Mouse (Mus musculus) heart, embryonic 12.5 days (tissue): Measurements from ENCODE around the gene Plxdc2. TPM values are rescaled to one million over a fixed set of nuclear protein-coding genes. Genes with fewer than 3 reads are reported as not detected.

Experiments
- ATAC-seq: fragments of 200-750 bp; cut with Nextera tagmentation; 2 replicates; pipeline ENCODE4 v1.8.0; 2017; ENCODE audit warnings: moderate TSS enrichment, moderate library complexity; ENCODE audit not compliant: insufficient number of reproducible peaks, low FRiP score
- H3K27ac ChIP-seq: fragments of 300-500 bp; sonication (generic); 2 replicates; pipeline ENCODE4 v1.5.1; 2016; ENCODE audit warnings: mild to moderate bottlenecking, moderate library complexity; ENCODE audit not compliant: poor library complexity, severe bottlenecking
- H3K27me3 ChIP-seq: fragments of 300-500 bp; sonication (generic); replicated peaks from 2 replicates; pipeline ENCODE4 v1.6.1; 2016; ENCODE audit warnings: mild to moderate bottlenecking, moderate library complexity
- H3K36me3 ChIP-seq: fragments of 300-500 bp; sonication (generic); 2 replicates; pipeline ENCODE4 v1.6.1; 2016; ENCODE audit warnings: mild to moderate bottlenecking, moderate library complexity
- H3K4me1 ChIP-seq: fragments of 300-500 bp; sonication (generic); replicated peaks from 2 replicates; pipeline ENCODE4 v1.6.1; 2016; ENCODE audit warnings: mild to moderate bottlenecking
- H3K4me2 ChIP-seq: fragments of 300-500 bp; sonication (generic); 2 replicates; pipeline ENCODE4 v1.6.1; 2016; ENCODE audit warnings: mild to moderate bottlenecking, moderate library complexity
- H3K4me3 ChIP-seq: fragments of 300-500 bp; sonication (generic); 2 replicates; pipeline ENCODE4 v1.5.1; 2016; ENCODE audit warnings: mild to moderate bottlenecking
- H3K9ac ChIP-seq: fragments of 300-500 bp; sonication (generic); 2 replicates; pipeline ENCODE4 v1.6.1; 2016; ENCODE audit warnings: mild to moderate bottlenecking, moderate library complexity
- H3K9me3 ChIP-seq: fragments of 300-500 bp; sonication (generic); replicated peaks from 2 replicates; pipeline ENCODE4 v1.6.1; 2016; ENCODE audit warnings: mild to moderate bottlenecking, moderate library complexity
- WGBS: fragments of 180-500 bp; shearing (Covaris S2); methylation state at CpG from one replicate; pipeline ENCODE4 v1.1.7; 2016; 5-methylcytosine and 5-hydroxymethylcytosine counted together
- polyA plus RNA-seq: library from polyadenylated mRNA; unstranded; fragments of >200 nt; fragmentation: Nextera tagmentation; extraction: Ambion mirVana; gene quantifications from 2 replicates; pipeline ENCODE4 v1.2.1, GENCODE M21; 2016

Gene Plxdc2
- polyA plus RNA-seq = 16.9 and 20.0 TPM in 2 replicates

DNA sequence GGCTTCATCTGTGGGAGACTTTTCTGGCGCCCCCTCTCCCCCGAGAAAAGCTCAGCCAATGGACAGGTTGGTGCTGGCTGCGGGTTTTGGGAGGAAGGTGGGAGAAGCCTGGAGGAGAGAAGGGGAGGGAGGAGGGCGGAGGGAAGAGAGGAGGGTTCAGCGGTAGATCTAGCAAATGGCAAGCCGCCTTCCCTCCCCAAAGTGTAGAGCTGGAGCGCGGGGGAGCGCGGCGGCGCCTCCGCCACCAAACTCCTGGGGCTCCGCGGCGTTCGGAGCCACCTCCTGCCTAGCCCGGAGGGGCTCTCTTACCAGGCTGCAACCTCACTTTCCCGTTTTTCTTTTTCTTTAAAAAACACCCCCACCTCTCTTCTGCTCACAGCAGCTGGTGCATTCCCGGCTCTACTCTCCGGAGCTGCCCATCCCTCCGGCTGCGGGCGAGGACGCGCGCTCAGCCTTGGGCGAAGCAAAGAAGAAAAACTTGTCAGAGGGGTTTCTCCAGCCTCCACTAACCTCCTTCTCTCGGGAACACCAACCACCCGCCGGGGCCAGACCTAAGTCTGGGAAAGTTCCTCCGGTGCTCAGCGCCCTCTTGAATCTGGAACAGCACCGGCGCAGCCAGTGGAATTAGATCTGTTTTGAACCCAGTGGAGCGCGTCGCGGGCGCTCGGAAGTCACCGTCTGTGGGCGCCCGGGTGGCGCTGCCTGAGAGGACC is at the start of gene Plxdc2:
Gene Plxdc2 (plus strand): TSS at position 199 of the 713 bp plus-strand sequence.
- Histone ChIP-seq H3K9ac (peak within 1 kb of the TSS; percentile 59), H3K9me3 (no peaks in the 10 kb centered on the region), H3K4me3 (peak within 1 kb of the TSS; percentile 80), H3K4me2 (peak within 1 kb of the TSS; percentile 95), H3K36me3 (no peaks in the 10 kb centered on the region), H3K4me1 (peaks cover 3% of the 10 kb centered on the region; the same call in 1 of the 2 replicates), H3K27ac (peak within 1 kb of the TSS; percentile 67; the same call in 1 of the 2 replicates), H3K27me3 (no peaks in the 10 kb centered on the region)
- peak; percentile 84 for ATAC-seq
- WGBS = under 1% methylated on average over 38 of the region's 45 CpGs

DNA sequence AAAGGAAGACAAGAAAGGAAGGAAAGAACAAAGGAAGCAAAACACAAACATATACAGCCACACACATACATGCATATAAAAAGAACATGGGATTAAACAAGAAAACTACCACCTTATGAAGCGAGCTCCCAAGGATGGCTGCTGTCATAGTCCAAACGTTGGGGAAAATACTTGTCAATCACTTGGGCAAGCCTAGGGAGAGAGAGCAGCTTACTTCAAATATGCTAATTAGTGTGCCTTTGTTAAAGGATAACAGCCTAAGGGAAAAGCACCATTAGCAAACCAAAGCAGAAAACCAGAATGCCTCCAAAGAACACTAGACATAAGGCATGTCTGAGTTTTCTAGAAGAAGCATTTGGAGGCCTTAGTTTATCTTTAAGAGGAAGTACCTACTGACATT is 45.7 kb upstream of the Plxdc2 start:
- H3K36me3 ChIP-seq = no peaks in the 10 kb centered on the region
- ATAC-seq = no peak
- no peak overlapping the region for H3K4me3 ChIP-seq
- H3K27ac ChIP-seq = no peak overlapping the region
- H3K4me2 ChIP-seq = no peak overlapping the region
- no peaks in the 10 kb centered on the region for H3K27me3 ChIP-seq
- no peaks in the 10 kb centered on the region for H3K4me1 ChIP-seq
- 45% methylated on average over 2 of the region's 2 CpGs for WGBS
- H3K9me3 ChIP-seq = no peaks in the 10 kb centered on the region
- no peak overlapping the region for H3K9ac ChIP-seq

DNA sequence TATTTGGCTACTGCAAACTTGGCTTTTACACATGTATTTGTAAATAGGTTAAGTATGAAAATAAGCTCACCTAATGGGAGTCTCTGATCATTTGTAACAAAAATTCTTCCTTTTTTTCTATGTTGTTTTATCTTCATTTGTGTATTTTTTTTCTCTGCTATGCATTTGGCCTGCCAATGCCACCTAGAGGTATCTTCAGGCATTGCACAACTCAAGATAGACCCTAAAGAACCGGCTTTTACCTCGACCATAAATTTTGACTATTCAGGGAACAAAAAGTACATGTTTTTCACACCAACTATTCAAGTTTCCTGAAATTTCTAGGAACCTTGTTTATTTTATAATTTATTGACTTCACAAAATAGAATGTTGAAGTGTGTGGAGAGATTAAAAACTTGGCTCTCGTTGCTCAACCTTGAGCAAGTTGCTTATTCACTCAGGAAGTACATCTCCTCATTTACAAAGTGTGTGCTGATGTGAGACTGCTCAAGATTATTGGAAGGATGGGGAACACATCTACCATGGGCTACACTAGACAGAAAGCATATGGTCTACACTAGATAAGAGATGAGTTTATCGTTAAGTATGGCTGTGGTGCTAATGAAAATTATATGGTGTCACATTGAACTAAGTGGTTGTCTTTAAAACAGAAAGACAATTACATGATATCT is 43.6 kb upstream of the Plxdc2 start:
- H3K36me3 ChIP-seq = no peaks in the 10 kb centered on the region
- H3K9ac ChIP-seq = no peak overlapping the region
- no peaks in the 10 kb centered on the region for H3K27me3 ChIP-seq
- H3K4me2 ChIP-seq = no peak overlapping the region
- H3K27ac ChIP-seq = no peak overlapping the region
- no peak overlapping the region for H3K4me3 ChIP-seq
- WGBS = 54% methylated on average over 4 of the region's 4 CpGs
- H3K4me1 ChIP-seq = no peaks in the 10 kb centered on the region
- H3K9me3 ChIP-seq = 0 out of 2 replicates have a peak, but pooled peaks cover 5% of the 10 kb centered on the region
- no peak for ATAC-seq

DNA sequence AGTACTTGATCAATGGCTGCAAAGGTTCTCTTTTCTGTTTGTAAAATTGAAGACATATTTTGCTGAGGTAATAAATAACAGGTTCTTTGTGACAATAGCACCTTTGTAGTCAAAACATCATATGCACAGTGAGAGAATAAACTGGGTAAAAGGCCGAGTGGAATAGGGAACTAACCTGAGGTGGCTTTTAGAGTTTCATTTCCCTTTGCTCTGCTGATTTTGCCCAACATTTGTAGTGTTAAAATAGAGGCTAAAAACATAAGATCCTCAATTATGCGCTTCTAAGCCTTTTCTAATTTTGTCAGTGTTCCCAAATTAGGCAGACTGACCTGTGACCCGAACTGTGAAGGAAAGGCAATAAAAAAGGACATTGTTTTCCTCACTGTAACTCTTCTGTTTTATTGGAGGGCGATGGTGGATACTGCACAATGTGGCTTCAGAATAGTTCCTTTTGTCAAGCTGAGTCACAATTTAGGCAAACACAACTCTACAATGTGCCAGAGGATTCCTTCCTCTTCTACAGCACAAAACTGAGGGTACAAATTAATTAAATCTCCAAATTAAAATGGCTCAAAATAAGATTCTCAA is 20.8 kb upstream of the Plxdc2 start:
- H3K4me3 ChIP-seq = no peak overlapping the region
- no peak overlapping the region for H3K9ac ChIP-seq
- no peak overlapping the region for H3K27ac ChIP-seq
- no peaks in the 10 kb centered on the region for H3K9me3 ChIP-seq
- H3K36me3 ChIP-seq = no peaks in the 10 kb centered on the region
- WGBS = 69% methylated on average over 4 of the region's 4 CpGs
- H3K4me1 ChIP-seq = no peaks in the 10 kb centered on the region
- no peak overlapping the region for H3K4me2 ChIP-seq
- ATAC-seq = no peak
- no peaks in the 10 kb centered on the region for H3K27me3 ChIP-seq

DNA sequence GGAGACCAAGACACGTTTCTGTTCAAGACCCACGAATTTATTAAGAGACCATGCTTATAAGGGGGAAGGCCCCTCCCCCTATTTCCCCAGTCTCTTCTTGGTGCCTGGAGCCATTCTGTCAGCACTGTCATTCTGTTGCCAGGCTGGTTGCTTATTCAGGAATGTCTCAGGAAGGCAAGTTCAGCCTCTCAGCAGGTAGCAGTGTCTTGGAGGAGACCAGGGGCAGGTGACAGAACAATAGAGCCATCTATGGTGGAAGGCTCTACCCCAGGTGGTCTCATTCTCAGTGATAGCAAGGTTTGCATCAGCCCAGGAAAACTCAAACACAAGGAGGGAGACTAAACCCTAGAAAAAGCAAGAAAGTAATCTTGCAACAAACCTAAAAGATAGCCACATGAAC is 11.5 kb upstream of the Plxdc2 start:
- no peak overlapping the region for H3K9ac ChIP-seq
- no peak overlapping the region for H3K4me3 ChIP-seq
- no peaks in the 10 kb centered on the region for H3K27me3 ChIP-seq
- no peak for ATAC-seq
- 57% methylated on average over 2 of the region's 2 CpGs for WGBS
- H3K4me1 ChIP-seq = no peaks in the 10 kb centered on the region
- no peak overlapping the region for H3K4me2 ChIP-seq
- H3K27ac ChIP-seq = no peak overlapping the region
- H3K9me3 ChIP-seq = no peaks in the 10 kb centered on the region
- H3K36me3 ChIP-seq = no peaks in the 10 kb centered on the region

DNA sequence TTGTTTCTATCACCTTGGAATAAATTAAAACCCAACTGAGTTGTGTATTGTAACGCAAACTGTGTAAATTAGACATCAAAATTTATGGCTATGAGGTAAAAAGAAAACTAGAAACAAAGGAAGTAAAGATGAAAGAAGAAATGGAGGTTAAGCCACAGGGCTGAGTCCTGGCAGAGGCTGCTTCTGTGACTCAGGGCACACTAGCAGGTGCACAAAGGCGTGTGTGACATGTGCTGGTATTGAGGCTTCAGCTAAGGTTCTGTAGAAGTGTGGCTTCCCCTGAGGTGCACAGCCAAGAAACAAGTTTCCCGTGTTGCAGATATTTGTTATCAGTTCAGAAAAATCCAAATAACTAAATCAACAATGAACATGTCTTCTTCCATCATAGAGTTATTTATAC is 5.0 kb upstream of the Plxdc2 start:
- Histone ChIP-seq H3K4me2 (no peak overlapping the region), H3K4me3 (no peak overlapping the region), H3K36me3 (no peaks in the 10 kb centered on the region), H3K27ac (no peak overlapping the region), H3K27me3 (no peaks in the 10 kb centered on the region), H3K9me3 (no peaks in the 10 kb centered on the region), H3K4me1 (no peaks in the 10 kb centered on the region), H3K9ac (no peak overlapping the region)
- ATAC-seq = no peak
- WGBS = 73% methylated on average over 3 of the region's 3 CpGs

DNA sequence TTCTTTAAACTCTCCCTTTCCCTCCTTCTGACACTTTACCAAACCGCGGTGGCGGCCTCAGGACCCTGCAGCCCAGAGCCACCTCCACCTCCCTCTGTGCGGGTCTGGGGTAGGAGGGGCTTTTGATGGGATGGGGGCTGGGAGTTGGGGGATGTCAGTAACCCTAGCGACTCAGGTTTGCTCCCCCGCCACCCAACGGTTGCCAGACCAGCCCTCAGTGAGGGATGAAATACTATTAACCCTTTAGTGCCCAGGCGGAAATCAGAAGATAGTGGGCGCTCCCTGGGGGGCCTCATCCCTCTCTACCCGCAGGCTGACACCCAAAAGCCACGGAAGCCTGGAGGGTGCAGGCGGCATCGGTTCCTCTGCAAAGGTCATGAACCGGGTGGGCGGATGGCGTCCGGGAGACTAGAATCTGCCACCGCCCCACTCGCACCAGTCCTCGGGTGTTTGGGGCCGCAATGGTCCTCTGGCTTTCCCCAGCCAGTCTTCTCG is 446 bp upstream of the Plxdc2 start:
- no peaks in the 10 kb centered on the region for H3K9me3 ChIP-seq
- peak overlapping the region; percentile 80 for H3K4me3 ChIP-seq
- H3K27ac ChIP-seq = peak overlapping the region; percentile 67; the same call in 1 of the 2 replicates
- H3K27me3 ChIP-seq = no peaks in the 10 kb centered on the region
- no peaks in the 10 kb centered on the region for H3K36me3 ChIP-seq
- peaks cover 3% of the 10 kb centered on the region; the same call in 1 of the 2 replicates for H3K4me1 ChIP-seq
- peak overlapping the region; percentile 59 for H3K9ac ChIP-seq
- WGBS = 2% methylated on average over 22 of the region's 22 CpGs
- peak; percentile 79 for ATAC-seq
- H3K4me2 ChIP-seq = peak overlapping the region; percentile 95

DNA sequence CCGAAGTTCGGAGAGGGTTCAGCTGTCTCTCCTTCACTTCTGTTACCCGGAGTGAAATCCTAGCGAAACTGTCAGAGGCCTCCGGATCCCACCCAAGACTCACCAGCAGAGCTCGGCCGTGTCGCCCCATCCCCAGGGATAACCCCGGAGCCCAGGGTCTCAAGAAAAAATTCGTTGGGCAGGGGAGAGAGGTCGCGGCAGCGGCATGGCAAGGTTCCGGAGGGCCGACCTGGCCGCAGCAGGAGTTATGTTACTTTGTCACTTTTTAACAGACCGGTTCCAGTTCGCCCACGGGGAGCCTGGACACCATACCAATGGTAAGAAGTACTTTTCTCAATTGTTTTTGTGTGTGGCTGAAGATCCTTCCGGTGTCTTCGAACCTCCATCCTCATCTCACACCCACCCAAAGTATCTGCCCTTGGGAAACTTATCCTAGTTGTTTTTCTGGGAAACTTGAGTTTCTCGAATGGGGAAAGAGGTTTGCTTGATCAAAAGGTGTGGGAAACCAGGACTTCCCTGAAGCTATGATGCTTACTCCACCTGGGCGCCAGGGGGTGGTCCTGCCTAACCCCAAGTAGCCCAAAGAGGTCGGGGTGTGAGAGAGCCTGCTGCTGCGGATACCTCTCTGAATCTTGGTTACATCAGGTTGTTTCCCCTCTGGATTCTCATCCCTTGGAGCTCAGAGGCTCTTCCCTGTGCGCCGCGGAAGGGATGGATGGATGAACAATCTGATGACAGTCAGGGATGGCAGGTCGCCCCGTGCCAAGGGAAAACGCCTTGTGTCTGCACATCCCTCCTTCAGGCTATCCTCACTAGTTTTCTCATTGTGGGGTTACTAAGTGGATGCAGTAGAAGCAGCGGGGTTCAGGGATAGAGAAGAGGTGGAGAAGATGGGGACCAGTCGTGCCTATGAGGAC is 1.1 kb downstream of the Plxdc2 start:
- Histone ChIP-seq H3K9me3 (no peaks in the 10 kb centered on the region), H3K4me1 (peaks cover 3% of the 10 kb centered on the region; the same call in 1 of the 2 replicates), H3K9ac (peak overlapping the region; percentile 59), H3K36me3 (no peaks in the 10 kb centered on the region), H3K27ac (0 out of 2 replicates have a peak overlapping the region, but pooled peaks have one; percentile 67), H3K27me3 (no peaks in the 10 kb centered on the region), H3K4me3 (peak overlapping the region; percentile 80), H3K4me2 (peak overlapping the region; percentile 95)
- 4% methylated on average over 33 of the region's 33 CpGs for WGBS
- no peak for ATAC-seq

DNA sequence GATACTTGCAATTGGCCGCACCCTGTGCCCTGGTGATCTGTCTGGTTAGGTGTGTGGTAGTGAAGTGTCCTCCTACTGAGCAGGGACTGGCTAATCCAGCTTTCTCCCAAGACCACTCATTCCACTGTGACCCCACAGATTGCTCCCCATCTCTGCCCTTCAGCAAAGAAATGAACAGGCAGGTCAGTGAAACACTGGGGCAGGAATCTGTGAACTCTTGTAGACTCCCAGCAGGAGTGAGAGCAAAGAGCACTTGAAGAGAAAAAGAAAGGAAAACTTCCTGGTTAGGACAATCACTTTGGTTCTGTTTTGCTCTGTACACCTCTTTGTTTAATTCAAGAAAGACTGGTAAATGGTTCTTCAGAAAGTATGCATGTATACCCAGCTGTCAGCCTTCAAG is 1.8 kb downstream of the Plxdc2 start:
- 30% methylated on average over 1 of the region's 1 CpGs for WGBS
- H3K27ac ChIP-seq = no peak overlapping the region

DNA sequence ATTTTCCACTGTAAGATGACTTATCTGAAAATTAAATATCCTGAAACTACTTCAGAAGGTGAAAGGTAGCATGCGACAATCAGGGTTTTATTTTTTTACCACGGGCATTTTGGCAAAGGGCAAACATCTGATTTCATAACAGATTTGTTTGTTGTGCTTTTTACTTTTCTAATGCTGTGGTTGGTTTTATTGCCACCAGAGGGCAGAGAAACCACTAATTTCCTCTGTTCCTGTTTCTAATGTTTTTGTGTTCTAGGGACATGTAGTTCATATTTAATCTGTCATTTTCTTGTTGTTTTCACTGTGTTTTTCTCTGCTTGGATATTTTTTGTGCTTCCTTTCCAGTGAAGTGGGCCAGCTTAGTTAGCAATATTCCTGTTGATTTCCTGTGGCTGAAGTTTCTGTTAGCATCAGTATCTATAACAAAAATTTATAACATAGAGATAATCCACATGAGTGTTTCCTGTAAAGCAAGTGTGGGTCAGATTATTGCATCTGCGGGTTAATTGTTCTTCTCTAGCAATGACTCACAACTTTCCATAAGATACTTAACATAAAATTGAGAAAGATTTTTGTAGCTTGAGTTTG is 3.3 kb downstream of the Plxdc2 start:
- Histone ChIP-seq H3K4me2 (no peak overlapping the region), H3K9ac (no peak overlapping the region), H3K4me3 (no peak overlapping the region)

More for the DNA sequence above, 1.8 kb downstream of the Plxdc2 start:
- peaks cover 3% of the 10 kb centered on the region; the same call in 1 of the 2 replicates for H3K4me1 ChIP-seq
- no peaks in the 10 kb centered on the region for H3K36me3 ChIP-seq
- H3K9ac ChIP-seq = peak overlapping the region; percentile 59
- H3K4me2 ChIP-seq = peak overlapping the region; percentile 95
- no peaks in the 10 kb centered on the region for H3K9me3 ChIP-seq
- H3K27me3 ChIP-seq = no peaks in the 10 kb centered on the region
- peak overlapping the region; percentile 80 for H3K4me3 ChIP-seq
- no peak for ATAC-seq

More for the DNA sequence above, 3.3 kb downstream of the Plxdc2 start:
- Histone ChIP-seq H3K4me1 (peaks cover 3% of the 10 kb centered on the region; the same call in 1 of the 2 replicates), H3K27ac (no peak overlapping the region), H3K27me3 (no peaks in the 10 kb centered on the region), H3K36me3 (no peaks in the 10 kb centered on the region), H3K9me3 (no peaks in the 10 kb centered on the region)
- 58% methylated on average over 3 of the region's 3 CpGs for WGBS
- no peak for ATAC-seq
